Mouse (Mus musculus) embryonic facial prominence, embryonic 11.5 days (tissue): ENCODE measurements around the gene Ubox5. TPM values are rescaled to one million over a fixed set of nuclear protein-coding genes. Genes with fewer than 3 reads are reported as not detected.

ENCODE experiments used
- ATAC-seq: fragments of 200-750 bp; cut with Nextera tagmentation; replicated peaks from 2 replicates; pipeline ENCODE4 v1.8.0; 2017; ENCODE audit warnings: low read depth; ENCODE audit not compliant: insufficient number of reproducible peaks, low FRiP score, low TSS enrichment
- DNase-seq: peaks from one replicate; pipeline ENCODE4 v3.0.0-alpha.2; 2015; ENCODE audit warnings: low spot score
- H3K27ac ChIP-seq: fragments of 300-500 bp; sonication (generic); replicated peaks from 2 replicates; pipeline ENCODE4 v1.5.1; 2014; ENCODE audit warnings: mild to moderate bottlenecking, low read depth, low read length, control low read depth
- H3K27me3 ChIP-seq: fragments of 300-500 bp; sonication (generic); 2 replicates; pipeline ENCODE4 v1.6.1; 2014; ENCODE audit warnings: mild to moderate bottlenecking, low read length, moderate library complexity, mixed read lengths; ENCODE audit not compliant: control insufficient read depth, insufficient read depth
- H3K36me3 ChIP-seq: fragments of 300-500 bp; sonication (generic); replicated peaks from 2 replicates; pipeline ENCODE4 v1.6.1; 2014; ENCODE audit warnings: low read depth, mild to moderate bottlenecking, low read length, moderate library complexity, mixed read lengths; ENCODE audit not compliant: control insufficient read depth, insufficient read depth
- H3K4me1 ChIP-seq: fragments of 300-500 bp; sonication (generic); 2 replicates; pipeline ENCODE4 v1.6.1; 2014; ENCODE audit warnings: low read length, mixed read lengths; ENCODE audit not compliant: control insufficient read depth, insufficient read depth
- H3K4me2 ChIP-seq: fragments of 300-500 bp; sonication (generic); 2 replicates; pipeline ENCODE4 v1.6.1; 2014; ENCODE audit warnings: low read depth, mild to moderate bottlenecking, control low read depth, low read length, moderate library complexity
- H3K4me3 ChIP-seq: fragments of 300-500 bp; sonication (generic); 2 replicates; pipeline ENCODE4 v1.5.1; 2014; ENCODE audit warnings: low read depth, low read length, control low read depth
- H3K9ac ChIP-seq: fragments of 300-500 bp; sonication (generic); replicated peaks from 2 replicates; pipeline ENCODE4 v1.6.1; 2014; ENCODE audit warnings: mild to moderate bottlenecking, control low read depth, low read length
- H3K9me3 ChIP-seq: fragments of 300-500 bp; sonication (generic); replicated peaks from 2 replicates; pipeline ENCODE4 v1.6.1; 2016; ENCODE audit warnings: mild to moderate bottlenecking, low read length, inconsistent platforms, mixed read lengths; ENCODE audit not compliant: control insufficient read depth
- WGBS: fragments of 180-500 bp; shearing (Covaris S2); extraction: QIAGEN DNeasy Blood & Tissue Kit; methylation state at CpG from one replicate; pipeline ENCODE4 v1.1.7; 2014; 5-methylcytosine and 5-hydroxymethylcytosine counted together
- polyA plus RNA-seq: library from polyadenylated mRNA; unstranded; fragments of >200 nt; fragmentation: Nextera tagmentation; extraction: Ambion mirVana; gene quantifications from 2 replicates; pipeline ENCODE4 v1.2.1, GENCODE M21; 2014

Gene Ubox5
- polyA plus RNA-seq, 1 experiment from 2014 or later, result 19.8 TPM

- no peak overlapping the region; the same call in 1 of the 2 replicates for H3K4me2 ChIP-seq
- no peaks in the 10 kb centered on the region for H3K36me3 ChIP-seq
- WGBS, result 64% methylated on average over 6 of the region's 6 CpGs
- peak overlapping the region; percentile 58; the same call in 1 of the 2 replicates for H3K4me3 ChIP-seq
- no peaks in the 10 kb centered on the region for H3K4me1 ChIP-seq
- H3K9ac ChIP-seq, result no peak overlapping the region
- ATAC-seq (no peak), DNase-seq (no peak)
- no peak overlapping the region for H3K27ac ChIP-seq
- H3K27me3 ChIP-seq, result peaks cover 14% of the 10 kb centered on the region
- H3K9me3 ChIP-seq, result no peaks in the 10 kb centered on the region
These were observed 11.7 kb upstream of the Ubox5 start for GRCm38 (mm10) chr2:130641351-130642025.

- H3K9ac ChIP-seq, result no peak overlapping the region
- ATAC-seq (no peak), DNase-seq (no peak)
- no peaks in the 10 kb centered on the region for H3K36me3 ChIP-seq
- H3K4me1 ChIP-seq, result peaks cover 9% of the 10 kb centered on the region
- H3K27me3 ChIP-seq, result peaks cover 30% of the 10 kb centered on the region
- H3K27ac ChIP-seq, result no peak overlapping the region
- WGBS, result 77% methylated on average over 6 of the region's 6 CpGs
- H3K4me3 ChIP-seq, result no peak overlapping the region
- H3K9me3 ChIP-seq, result no peaks in the 10 kb centered on the region
- H3K4me2 ChIP-seq, result no peak overlapping the region
These were observed 9.4 kb upstream of the Ubox5 start for GRCm38 (mm10) chr2:130639276-130639675.

- Histone ChIP-seq H3K9me3 (no peaks in the 10 kb centered on the region), H3K9ac (no peak overlapping the region), H3K27ac (no peak overlapping the region), H3K36me3 (no peaks in the 10 kb centered on the region), H3K4me2 (no peak overlapping the region), H3K4me1 (peaks cover 9% of the 10 kb centered on the region), H3K27me3 (peaks cover 31% of the 10 kb centered on the region), H3K4me3 (no peak overlapping the region)
- no peak for DNase-seq
- no peak for ATAC-seq
- 27% methylated on average over 16 of the region's 16 CpGs for WGBS
These were observed 8.3 kb upstream of the Ubox5 start for GRCm38 (mm10) chr2:130638101-130638611.

GRCm38 (mm10) chr2:130635847-130636246 is 6.0 kb upstream of the Ubox5 start:
- Histone ChIP-seq H3K27ac (no peak overlapping the region), H3K4me1 (peaks cover 9% of the 10 kb centered on the region), H3K9me3 (no peaks in the 10 kb centered on the region), H3K27me3 (peaks cover 31% of the 10 kb centered on the region), H3K4me3 (peak overlapping the region; percentile 5; the same call in 1 of the 2 replicates), H3K36me3 (no peaks in the 10 kb centered on the region), H3K9ac (peak overlapping the region; percentile 22), H3K4me2 (peak overlapping the region; percentile 90)
- 13% methylated on average over 21 of the region's 21 CpGs for WGBS
- ATAC-seq, result no peak
- DNase-seq, result peak; percentile 20

- Histone ChIP-seq H3K4me2 (peak overlapping the region; percentile 90), H3K36me3 (no peaks in the 10 kb centered on the region), H3K9ac (peak overlapping the region; percentile 55), H3K27me3 (peaks cover 31% of the 10 kb centered on the region), H3K4me3 (peak overlapping the region; percentile 31), H3K9me3 (no peaks in the 10 kb centered on the region), H3K4me1 (peaks cover 9% of the 10 kb centered on the region), H3K27ac (no peak overlapping the region)
- ATAC-seq (peak; percentile 68), DNase-seq (peak; percentile 64)
- WGBS, result under 1% methylated on average over 38 of the region's 38 CpGs
These were observed 5.0 kb upstream of the Ubox5 start for GRCm38 (mm10) chr2:130634739-130635411.

GRCm38 (mm10) chr2:130634006-130634738 is 4.3 kb upstream of the Ubox5 start:
- H3K9ac ChIP-seq, result peak overlapping the region; percentile 55; the same call in 1 of the 2 replicates
- 15% methylated on average over 14 of the region's 14 CpGs for WGBS

GRCm38 (mm10) chr2:130632887-130633675 is 3.2 kb upstream of the Ubox5 start:
- ATAC-seq (no peak), DNase-seq (peak; percentile 36)
- Histone ChIP-seq H3K9ac (no peak overlapping the region), H3K4me2 (no peak overlapping the region), H3K36me3 (no peaks in the 10 kb centered on the region), H3K4me1 (peaks cover 9% of the 10 kb centered on the region), H3K27me3 (peaks cover 25% of the 10 kb centered on the region), H3K9me3 (no peaks in the 10 kb centered on the region), H3K4me3 (no peak overlapping the region), H3K27ac (no peak overlapping the region)
- 41% methylated on average over 5 of the region's 5 CpGs for WGBS

More at GRCm38 (mm10) chr2:130634006-130634738, 4.3 kb upstream of the Ubox5 start:
- peak overlapping the region; percentile 31; the same call in 1 of the 2 replicates for H3K4me3 ChIP-seq
- no peaks in the 10 kb centered on the region for H3K9me3 ChIP-seq
- H3K4me1 ChIP-seq, result peaks cover 9% of the 10 kb centered on the region
- ATAC-seq (peak; percentile 26), DNase-seq (peak; percentile 22)
- H3K36me3 ChIP-seq, result no peaks in the 10 kb centered on the region
- H3K27me3 ChIP-seq, result peaks cover 31% of the 10 kb centered on the region
- peak overlapping the region; percentile 90 for H3K4me2 ChIP-seq
- no peak overlapping the region for H3K27ac ChIP-seq
